Mouse (Mus musculus): ENCODE measurements at regions not wholly inside any gene's neighbourhood (a gene's known extent, or its start where the extent isn't known, plus 50 kb on each side); places are given as distances from the start of the nearest gene placed in this dataset.

GRCm38 (mm10) chr8:18311597-18311996 lies 666.5 kb downstream of the Defb40 start:
- TF ChIP-seq POLR2A (IDR thresholded peaks at IDR 0.05; ENCODE audit: insufficient read depth, low read depth, low read length) (no peak), CTCF (IDR thresholded peaks at IDR 0.05; ENCODE audit: insufficient read depth, low read depth, low read length) (no peak)
